Mouse (Mus musculus) heart, adult 9 months (tissue): ENCODE measurements at regions not wholly inside any gene's neighbourhood (a gene's known extent, or its start where the extent isn't known, plus 50 kb on each side); places are given as distances from the start of the nearest gene placed in this dataset.
"Not testable (repeated sequence)": the region's sequence is repeated elsewhere in the genome, so short reads cannot be mapped to it uniquely, and the experiment has no call there.

Experiments
- DNase-seq, 2 experiments: peaks; one replicate each; pipeline ENCODE4 v3.0.0; 2022; ENCODE audit warnings: low spot score in 2 of 2

DNA sequence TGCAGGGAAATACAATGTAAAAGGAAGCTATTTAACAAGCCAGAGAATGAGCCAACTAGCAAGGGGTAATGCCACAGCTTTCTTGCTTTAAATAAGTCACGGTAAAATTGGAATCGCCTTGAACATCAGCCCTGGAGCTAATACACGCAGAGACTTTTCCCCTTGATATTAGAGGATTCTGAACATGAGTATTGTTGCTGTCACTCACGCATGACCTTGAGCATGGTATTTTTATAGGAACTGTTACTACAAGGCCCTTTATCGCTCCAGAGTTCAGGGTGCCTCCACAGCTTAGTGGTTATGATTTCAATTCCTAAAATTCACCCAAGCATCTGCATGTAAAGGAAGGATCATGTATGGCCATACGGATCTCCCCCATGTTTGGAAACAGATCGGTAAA is 161.7 kb downstream of the Vegfc start:
- DNase-seq: not testable (repeated sequence)

DNA sequence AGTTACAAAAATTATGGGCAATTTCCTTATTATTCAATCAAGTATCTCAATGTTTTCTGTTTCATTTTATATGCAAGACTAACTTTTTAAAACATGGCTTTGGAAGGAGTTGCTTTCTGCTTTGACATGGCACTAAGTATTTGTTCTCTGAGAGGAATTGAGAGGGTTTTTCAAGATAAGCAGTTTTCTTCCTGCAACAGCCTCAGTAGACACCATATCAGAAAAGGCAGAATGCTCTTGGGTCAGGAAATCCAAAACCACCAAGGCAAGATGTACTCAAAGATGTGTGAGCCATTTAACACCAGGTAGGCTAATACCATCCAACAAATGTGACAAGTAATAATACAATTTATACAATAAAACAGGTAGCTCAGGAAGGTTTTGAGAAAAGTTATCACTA is 178.0 kb downstream of the Vegfc start:
- DNase-seq: no peak

DNA sequence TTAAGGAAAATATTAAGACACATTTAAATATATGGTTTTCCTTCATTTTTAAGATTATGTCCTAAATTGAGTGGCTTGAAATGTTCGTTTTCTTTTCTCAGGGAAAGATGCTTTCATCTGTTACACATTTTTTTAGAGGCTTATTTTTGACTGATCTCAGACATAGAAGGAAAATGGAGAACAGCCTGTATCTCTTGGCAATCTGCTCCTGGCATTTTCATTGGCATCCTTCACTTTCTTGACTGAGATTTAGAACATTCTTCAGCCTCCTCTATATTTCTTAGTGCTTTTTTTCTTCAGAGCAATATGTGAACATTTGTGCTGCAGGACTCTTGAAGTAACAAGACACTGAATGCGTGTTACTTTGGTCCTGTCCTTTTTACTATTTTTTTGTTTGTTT is 192.7 kb downstream of the Vegfc start:
- DNase-seq: no peak

DNA sequence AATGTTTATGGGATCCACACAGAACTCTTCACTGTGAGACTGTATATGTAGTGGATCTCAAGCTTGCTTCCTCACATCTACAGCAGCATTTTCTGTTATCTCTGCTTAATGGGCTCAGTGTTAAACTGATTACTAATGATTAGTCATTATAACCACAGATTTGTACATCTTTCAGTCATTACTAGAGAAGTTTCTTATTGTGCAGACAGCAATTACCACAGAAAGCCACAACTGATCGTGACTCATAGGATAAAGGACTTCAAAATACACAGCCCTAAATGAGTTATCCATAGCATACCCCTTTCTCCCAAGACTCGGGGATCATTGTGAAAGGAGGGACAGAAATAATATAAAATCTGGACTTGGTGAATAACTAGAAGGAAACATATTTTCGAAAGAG is 195.7 kb downstream of the Vegfc start:
- DNase-seq: no peak

- peak; percentile 1 to 2 for DNase-seq
These were observed 198.1 kb downstream of the Vegfc start for GRCm38 (mm10) chr8:54275487-54275886.
